Mouse (Mus musculus) cerebellum, adult 11-12 months (tissue): ENCODE measurements at regions not wholly inside any gene's neighbourhood (a gene's known extent, or its start where the extent isn't known, plus 50 kb on each side); places are given as distances from the start of the nearest gene placed in this dataset.

ENCODE experiments used
- DNase-seq: peaks from one replicate; pipeline ENCODE4 v3.0.0; 2022

GRCm38 (mm10) chr2:159401421-159402100 lies 607.0 kb downstream of the Dhx35 start:
- no peak for DNase-seq

DNA sequence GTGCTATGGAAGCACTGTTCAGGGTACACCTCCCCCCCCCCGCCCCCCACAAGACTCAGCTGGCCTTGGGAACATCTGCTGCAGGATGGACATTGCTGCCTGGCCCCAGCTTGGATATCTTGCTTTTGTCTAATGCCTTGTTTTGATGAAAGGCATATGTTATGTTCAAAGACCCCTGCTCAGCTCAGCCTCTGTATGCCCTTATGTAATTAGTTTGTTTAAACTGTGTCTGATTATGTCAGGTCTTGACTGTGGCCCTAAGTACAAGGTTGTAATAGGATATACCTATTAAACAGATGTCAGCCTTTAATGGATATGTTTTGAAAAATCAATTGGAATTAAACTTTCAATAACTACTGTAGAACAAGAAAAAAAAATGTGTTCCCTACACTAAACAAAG lies 610.3 kb downstream of the Dhx35 start:
- no peak for DNase-seq

GRCm38 (mm10) chr2:159414599-159414998 lies 620.0 kb downstream of the Dhx35 start:
- no peak for DNase-seq

GRCm38 (mm10) chr2:159418371-159418940 lies 623.8 kb downstream of the Dhx35 start:
- no peak for DNase-seq

DNA sequence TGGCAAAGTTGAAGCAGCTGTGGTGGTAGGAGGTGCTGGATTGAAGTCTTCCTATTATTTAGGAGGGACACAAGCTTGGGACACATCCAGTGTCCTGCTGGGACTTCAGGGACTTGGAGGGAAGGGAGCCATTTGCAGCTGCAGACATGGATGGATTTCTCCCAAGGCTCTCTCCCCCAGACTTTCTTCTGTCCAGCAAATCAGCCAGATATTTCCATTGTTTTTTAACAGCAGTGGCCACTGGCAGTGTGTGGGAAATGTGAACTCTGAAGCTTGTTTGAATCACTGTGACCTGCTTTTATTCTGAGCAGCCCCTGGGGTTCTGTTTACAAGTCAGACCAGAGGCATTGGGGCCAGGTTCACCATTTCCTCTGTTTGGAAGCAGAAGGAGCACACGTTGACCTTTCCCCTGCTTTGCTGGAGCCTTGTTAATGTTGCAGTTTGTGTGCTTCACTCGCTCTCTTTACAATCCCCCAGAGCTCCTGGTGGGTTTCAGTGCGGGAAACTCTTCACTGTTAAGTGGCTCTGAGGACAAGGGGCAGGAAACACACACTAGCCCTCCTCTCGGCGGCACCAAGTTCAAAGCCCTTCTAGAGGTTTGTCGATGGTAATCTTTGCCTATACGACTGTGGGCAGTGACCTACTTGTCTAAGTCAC lies 627.8 kb downstream of the Dhx35 start:
- DNase-seq: no peak

DNA sequence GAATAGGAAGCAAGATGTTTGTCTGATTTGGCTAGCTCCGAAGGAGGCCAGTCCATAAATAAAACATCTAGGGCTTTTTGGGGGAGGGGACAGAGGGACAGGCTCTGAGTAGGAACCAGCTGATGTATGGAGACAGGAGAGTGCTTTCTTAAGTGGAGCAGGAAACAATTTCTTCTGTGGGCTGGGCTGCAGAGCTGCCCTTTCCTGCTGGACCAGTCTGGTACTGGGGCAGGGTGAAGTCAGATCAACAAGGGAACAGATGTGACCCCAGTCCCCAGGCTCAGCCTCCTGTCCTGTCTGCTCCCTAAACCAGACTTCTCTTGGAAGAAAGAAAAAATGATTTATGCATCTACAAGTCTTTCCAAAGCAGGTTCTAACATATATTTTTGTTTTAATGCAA lies 633.6 kb downstream of the Dhx35 start:
- no peak for DNase-seq

DNA sequence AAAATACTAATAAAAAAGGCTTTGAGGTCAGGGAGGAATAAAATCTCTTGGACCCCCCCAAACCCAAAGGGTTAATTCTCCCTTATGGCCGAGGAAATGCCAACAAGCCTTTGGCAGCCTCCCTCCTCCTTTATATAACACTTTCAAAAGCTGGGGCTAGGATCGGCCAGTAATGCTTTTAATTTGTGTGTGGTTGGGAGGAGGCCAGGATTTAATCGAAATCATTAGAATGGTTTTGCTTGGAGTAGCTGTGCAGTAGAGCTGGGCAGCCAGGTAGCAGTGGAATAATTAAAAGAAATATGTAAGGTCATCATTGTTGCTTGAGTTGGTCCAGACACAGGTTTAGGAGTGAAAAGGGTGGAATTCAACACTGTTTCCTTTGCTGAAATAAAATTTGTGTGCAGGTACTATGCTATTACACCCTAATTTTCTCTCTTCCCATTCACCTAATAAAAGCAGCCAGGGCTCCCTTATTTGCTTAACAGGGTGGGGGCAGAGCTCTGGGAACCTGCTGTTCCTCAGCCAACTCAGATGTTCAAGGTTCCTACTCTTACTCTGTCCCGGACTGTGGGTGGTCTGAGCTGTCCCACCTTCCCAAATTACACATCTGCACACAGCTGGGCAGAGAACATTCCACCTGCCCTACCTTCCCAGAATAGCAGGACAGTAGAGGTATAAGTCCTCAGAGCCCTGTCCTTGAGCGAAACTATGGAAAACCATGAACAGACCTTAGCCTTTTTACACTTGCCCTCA lies 636.1 kb downstream of the Dhx35 start:
- DNase-seq: no peak

- no peak for DNase-seq
Observed at GRCm38 (mm10) chr2:159438961-159439360, 644.4 kb downstream of the Dhx35 start.

- no peak for DNase-seq
Observed at GRCm38 (mm10) chr2:159443581-159443980, 649.0 kb downstream of the Dhx35 start.

DNA sequence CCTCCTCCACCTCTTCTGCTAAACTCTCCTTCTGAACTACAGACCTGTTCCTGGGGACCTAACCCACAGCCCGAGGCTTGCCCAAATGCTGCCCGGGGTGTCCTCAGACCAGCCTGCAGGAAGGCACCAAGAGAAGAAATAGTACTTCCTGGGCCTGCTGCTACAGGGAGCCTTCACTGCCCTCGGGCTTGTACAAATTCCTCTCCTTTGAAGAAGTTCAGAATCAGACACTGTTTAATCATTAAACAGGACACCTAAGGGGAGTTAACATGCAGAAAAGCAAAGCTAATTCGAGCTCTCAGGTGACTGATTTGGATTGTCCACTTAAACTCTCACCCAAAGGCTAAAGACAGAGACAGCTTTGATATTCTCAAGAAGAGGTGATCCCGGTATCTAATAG lies 651.8 kb downstream of the Dhx35 start:
- no peak for DNase-seq

- no peak for DNase-seq
Observed at GRCm38 (mm10) chr2:159446886-159447285, 652.3 kb downstream of the Dhx35 start.

- DNase-seq: no peak
Observed at GRCm38 (mm10) chr2:159448976-159449375, 654.4 kb downstream of the Dhx35 start.

DNA sequence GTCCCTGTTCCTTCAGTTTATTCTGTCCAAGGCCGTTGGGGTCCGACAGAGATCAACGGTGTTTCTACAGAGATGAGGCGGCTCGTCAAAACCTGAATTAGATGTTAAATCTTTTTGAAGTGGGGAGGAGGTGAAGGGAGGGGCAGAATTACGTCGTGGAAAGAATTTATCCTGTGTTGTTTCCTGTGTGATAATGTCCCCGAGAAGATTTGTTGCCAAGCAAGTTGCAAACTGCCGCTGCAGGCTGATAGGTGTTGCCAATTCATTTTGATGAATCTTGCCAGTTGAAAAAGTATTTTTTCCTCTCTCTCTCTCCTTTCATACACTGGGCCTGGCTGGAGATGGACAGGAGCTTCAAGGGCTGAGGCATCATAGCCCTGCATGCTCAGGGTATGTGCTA lies 656.8 kb downstream of the Dhx35 start:
- DNase-seq: no peak

DNA sequence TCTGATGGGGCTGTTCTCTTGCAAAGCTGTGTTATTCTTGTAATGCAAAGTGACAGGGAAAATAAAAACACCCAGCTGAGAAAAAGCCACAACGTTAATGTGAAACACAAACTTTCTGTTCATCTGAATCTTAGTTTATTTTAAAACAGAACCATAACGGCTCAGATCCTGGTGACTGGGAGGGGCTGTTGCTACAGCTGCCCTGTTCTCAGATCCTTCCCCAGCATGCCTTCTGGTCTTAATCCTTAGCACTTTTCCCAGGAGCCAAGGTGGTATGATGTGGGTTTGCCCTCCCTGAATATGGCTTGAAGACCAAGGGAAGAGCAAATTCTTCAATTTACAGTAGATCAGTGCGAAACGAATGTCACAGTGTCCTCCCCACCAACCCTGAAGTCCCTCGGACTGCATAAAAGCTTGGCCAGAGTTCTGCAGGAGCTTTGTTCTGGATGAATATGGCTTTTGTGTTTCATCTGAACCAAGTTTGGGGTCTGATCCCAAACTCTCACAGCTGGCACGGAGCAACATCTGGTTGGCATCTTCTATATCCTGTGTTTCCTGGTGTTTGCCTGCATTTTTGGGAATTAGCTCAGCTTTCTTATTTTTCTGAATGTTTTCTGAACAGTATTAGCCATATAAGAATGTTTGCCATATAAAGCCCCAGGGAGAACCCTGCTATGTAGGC lies 686.9 kb downstream of the Dhx35 start:
- no peak for DNase-seq

- DNase-seq: no peak
Observed at GRCm38 (mm10) chr2:159491090-159491489, 696.5 kb downstream of the Dhx35 start.

DNA sequence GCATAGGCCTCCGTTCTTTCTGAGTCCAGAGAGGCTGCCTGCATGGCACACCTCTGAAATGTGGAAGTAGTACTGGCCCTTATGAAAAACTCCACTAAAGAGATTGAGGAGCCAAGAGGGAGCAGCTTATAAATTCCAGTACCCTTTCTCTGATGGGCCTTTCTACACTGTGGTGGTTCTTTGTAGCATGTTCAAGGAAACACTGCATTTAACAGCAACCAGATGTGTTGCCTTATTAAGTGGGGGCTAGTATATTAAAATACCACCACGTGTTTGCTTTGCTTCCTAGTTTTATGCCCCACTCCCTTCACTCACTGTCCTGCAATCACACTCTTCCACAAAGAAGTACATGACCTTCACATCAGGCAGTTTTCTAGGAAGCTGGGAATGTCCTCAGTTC lies 704.1 kb downstream of the Dhx35 start:
- no peak for DNase-seq

DNA sequence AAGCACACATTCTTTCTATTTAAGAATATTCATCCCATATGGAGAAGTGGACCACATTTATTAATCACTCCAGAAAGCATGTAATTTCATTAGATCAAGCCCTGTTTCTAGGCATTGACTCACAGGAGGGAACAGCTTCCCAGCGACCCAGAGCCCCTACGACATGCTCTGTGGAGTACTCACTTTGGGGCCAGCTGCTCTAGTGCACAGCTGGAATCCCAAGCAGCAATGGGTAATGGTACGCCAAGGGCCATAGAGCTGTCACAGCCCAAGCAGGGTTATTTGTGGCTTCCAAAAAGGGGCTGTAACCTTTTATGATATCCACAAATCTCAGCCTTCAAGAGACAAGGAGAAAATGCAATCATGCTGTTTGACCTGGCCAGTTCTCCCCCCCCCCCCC lies 706.4 kb downstream of the Dhx35 start:
- no peak for DNase-seq

GRCm38 (mm10) chr2:159519066-159519465 lies 724.5 kb downstream of the Dhx35 start:
- no peak for DNase-seq

GRCm38 (mm10) chr2:159523739-159524138 lies 729.1 kb downstream of the Dhx35 start:
- no peak for DNase-seq

- no peak for DNase-seq
Observed at GRCm38 (mm10) chr2:159534951-159535350, 740.3 kb downstream of the Dhx35 start.

DNA sequence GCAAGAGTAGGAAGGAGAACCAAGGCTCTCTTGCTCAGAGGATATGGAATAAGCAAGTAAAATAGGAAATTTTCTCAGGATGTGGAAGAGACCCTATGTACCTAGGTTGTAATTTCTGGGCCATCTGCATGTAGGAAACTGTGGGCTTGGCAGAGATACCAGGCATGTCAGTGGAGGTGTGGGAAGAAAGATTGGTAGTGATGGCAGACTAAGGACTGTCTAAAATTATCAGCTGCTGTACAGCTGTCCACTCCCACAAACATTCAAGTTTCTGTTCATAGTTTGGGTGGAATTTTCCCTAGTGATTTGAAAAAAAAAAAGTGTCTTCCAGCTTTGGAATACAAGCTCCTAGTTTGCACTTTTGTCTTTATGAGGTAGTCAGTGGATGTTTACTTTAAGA lies 744.7 kb downstream of the Dhx35 start:
- no peak for DNase-seq

GRCm38 (mm10) chr2:159557567-159557966 lies 763.0 kb downstream of the Dhx35 start:
- no peak for DNase-seq

DNA sequence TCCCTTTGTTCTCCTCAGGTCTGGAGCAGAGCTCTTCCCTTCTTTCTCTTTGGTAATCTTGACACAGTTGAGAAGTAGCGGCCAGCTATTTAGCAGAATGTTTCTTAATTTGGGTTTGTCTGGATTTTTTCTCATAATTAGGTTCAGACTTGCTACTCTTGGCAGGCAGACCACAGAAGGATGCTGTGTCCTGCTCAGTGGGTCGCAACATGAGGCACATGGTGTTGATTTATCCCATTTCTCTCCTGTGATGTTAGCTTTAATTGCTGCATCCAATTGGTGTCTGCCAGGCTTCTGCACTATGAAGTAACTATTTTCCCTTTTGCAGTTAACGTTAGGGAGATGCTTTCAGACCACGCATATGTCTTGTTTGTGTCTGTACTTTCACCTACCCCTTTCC lies 768.7 kb downstream of the Gm826 start:
- DNase-seq: no peak
